Mouse (Mus musculus): ENCODE measurements at regions not wholly inside any gene's neighbourhood (a gene's known extent, or its start where the extent isn't known, plus 50 kb on each side); places are given as distances from the start of the nearest gene placed in this dataset.
A peak's percentile ranks its signal among the peaks of the same experiment; 100 is the strongest.

GRCm38 (mm10) chr9:71408946-71409345 is 76.8 kb downstream of the Polr2m start:
- Histone ChIP-seq H3K9ac (ENCODE audit: insufficient read depth, low read depth) (no peak overlapping the region), H3K27ac (ENCODE audit: insufficient read depth, low read depth) (no peak overlapping the region), H3K36me3 (replicated peaks in 1 of 2; ENCODE audit: control insufficient read depth in 1 of 2, insufficient read depth in 1 of 2, low read length in 1 of 2) (no peaks in the 10 kb centered on the region), H3K79me2 (replicated peaks; ENCODE audit: control insufficient read depth, extremely low read depth, insufficient read depth, poor library complexity, severe bottlenecking) (no peaks in the 10 kb centered on the region), H3K4me3 (replicated peaks in 1 of 3; ENCODE audit: low read depth in 2 of 3, low read length in 2 of 3, poor library complexity in 1 of 3) (no peak overlapping the region), H3K4me2 (ENCODE audit: insufficient read depth, low read depth, poor library complexity, severe bottlenecking) (no peak overlapping the region), H3K4me1 (ENCODE audit: control insufficient read depth in 1 of 2, insufficient read depth in 2 of 2) (peaks cover 2 to 9% of the 10 kb centered on the region in 2 experiments; a peak in 3 of 4 replicates), H3K9me3 (replicated peaks; ENCODE audit: low read length) (peaks cover 5% of the 10 kb centered on the region), H3K27me3 (replicated peaks) (no peaks in the 10 kb centered on the region)
- TF ChIP-seq SMC3 (IDR thresholded peaks at IDR 0.05; ENCODE audit: low read depth, low read length) = no peak
- no peak for TF ChIP-seq GABPA (IDR thresholded peaks at IDR 0.05; ENCODE audit: insufficient replicate concordance, low read depth, low read length)
- no peak for TF ChIP-seq TBP (conservative IDR thresholded peaks at IDR 0.05; ENCODE audit: low read depth, low read length)
- TF ChIP-seq NRF1 (IDR thresholded peaks at IDR 0.05; ENCODE audit: low read depth, low read length) = no peak
- TF ChIP-seq RCOR1 (conservative IDR thresholded peaks at IDR 0.05; ENCODE audit: low read depth, low read length) = no peak
- dilution Hi-C loops (cut with MboI; ENCODE audit: extremely low pct_ligation_motif_present, extremely low pct_unique_long_range_greater_than_20kb, low sequenced_read_pairs) = no loop called here
- in situ Hi-C loops (cut with MboI; ENCODE audit: low pct_ligation_motif_present, low pct_unique_long_range_greater_than_20kb, low sequenced_read_pairs) = no loop called here
- no peak for DNase-seq (ENCODE audit: extremely low read depth)

DNA sequence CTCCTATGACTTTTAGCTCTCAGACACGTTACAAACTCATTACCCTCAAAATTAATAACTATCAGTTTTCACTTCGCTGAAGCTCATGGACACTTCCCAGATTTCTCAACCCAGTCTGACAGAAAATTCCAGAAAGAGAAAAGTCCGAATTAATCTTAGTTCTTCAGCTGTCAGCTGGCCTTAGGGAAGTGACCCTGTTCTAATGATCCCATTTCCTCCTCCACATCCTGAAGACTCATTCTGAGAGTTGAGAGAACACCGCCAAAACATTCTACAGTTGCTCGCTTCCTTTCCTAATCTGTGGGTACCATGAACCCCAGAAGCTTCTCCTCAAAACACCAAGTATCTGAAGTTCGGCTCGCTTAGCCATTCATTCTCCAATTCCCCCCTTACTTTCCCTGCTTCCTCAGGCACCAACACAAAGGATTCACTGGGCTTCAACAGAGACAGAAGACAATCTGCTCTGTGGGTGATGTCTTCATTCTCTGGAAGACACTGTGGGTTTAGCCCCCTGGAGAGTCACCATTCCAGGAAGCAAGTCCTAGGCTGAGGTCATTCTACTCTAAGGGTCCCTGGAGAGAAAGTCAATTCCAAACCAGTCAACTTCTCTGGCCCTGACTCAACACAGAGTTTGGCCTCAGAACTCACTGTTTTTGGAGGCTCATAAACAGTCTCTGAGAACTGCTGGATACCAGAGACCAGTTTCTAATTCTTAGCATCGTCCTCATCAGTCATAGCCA is 81.2 kb downstream of the Polr2m start:
- in situ Hi-C loops (cut with MboI; ENCODE audit: low pct_ligation_motif_present, low pct_unique_long_range_greater_than_20kb, low sequenced_read_pairs) = no loop called here
- DNase-seq (ENCODE audit: extremely low read depth) = no peak
- Histone ChIP-seq H3K9me3 (replicated peaks; ENCODE audit: low read length) (no peaks in the 10 kb centered on the region), H3K27ac (ENCODE audit: insufficient read depth, low read depth) (no peak overlapping the region), H3K9ac (ENCODE audit: insufficient read depth, low read depth) (no peak overlapping the region), H3K4me2 (ENCODE audit: insufficient read depth, low read depth, poor library complexity, severe bottlenecking) (no peak overlapping the region), H3K27me3 (replicated peaks) (no peaks in the 10 kb centered on the region), H3K4me3 (replicated peaks in 1 of 3; ENCODE audit: low read depth in 2 of 3, low read length in 2 of 3, poor library complexity in 1 of 3) (no peak overlapping the region), H3K36me3 (replicated peaks in 1 of 2; ENCODE audit: control insufficient read depth in 1 of 2, insufficient read depth in 1 of 2, low read length in 1 of 2) (no peaks in the 10 kb centered on the region), H3K79me2 (replicated peaks; ENCODE audit: control insufficient read depth, extremely low read depth, insufficient read depth, poor library complexity, severe bottlenecking) (no peaks in the 10 kb centered on the region), H3K4me1 (ENCODE audit: control insufficient read depth in 1 of 2, insufficient read depth in 2 of 2) (peaks cover 8 to 20% of the 10 kb centered on the region in 2 experiments; a peak in 3 of 4 replicates)
- dilution Hi-C loops (cut with MboI; ENCODE audit: extremely low pct_ligation_motif_present, extremely low pct_unique_long_range_greater_than_20kb, low sequenced_read_pairs) = no loop called here
- TF ChIP-seq EP300 (IDR thresholded peaks at IDR 0.05; ENCODE audit: low read length) (peak; percentile 23; the same call in 1 of the 2 replicates), ETS1 (conservative IDR thresholded peaks at IDR 0.05; ENCODE audit: low read depth, low read length) (no peak)

DNA sequence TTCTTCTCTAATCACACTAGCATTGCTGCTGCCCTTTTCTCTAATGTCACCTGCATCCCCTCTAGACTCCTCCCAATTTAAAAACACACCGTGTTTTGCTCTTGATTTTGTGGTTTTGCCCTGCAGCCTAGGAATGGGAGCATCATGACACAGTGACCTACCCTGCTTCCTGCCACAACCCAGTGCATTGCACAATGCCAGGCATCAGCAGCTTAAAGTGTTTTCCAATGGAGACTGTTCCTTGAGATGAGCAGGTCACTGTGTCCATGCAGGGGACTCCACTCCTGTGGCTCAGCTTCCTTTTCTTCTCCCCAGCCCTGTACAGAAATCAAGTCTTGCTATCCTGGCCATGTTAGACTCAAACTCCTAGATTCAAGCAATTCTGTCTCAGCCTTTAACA is 84.1 kb downstream of the Polr2m start:
- dilution Hi-C loops (cut with MboI; ENCODE audit: extremely low pct_ligation_motif_present, extremely low pct_unique_long_range_greater_than_20kb, low sequenced_read_pairs) (no loop called here), in situ Hi-C loops (cut with MboI; ENCODE audit: low pct_ligation_motif_present, low pct_unique_long_range_greater_than_20kb, low sequenced_read_pairs) (no loop called here)
- Histone ChIP-seq H3K36me3 (replicated peaks in 1 of 2; ENCODE audit: control insufficient read depth in 1 of 2, insufficient read depth in 1 of 2, low read length in 1 of 2) (no peaks in the 10 kb centered on the region), H3K9ac (ENCODE audit: insufficient read depth, low read depth) (no peak overlapping the region), H3K4me1 (ENCODE audit: control insufficient read depth in 1 of 2, insufficient read depth in 2 of 2) (peaks cover 15 to 33% of the 10 kb centered on the region in 2 experiments; a peak in 3 of 4 replicates), H3K4me2 (ENCODE audit: insufficient read depth, low read depth, poor library complexity, severe bottlenecking) (no peak overlapping the region), H3K79me2 (replicated peaks; ENCODE audit: control insufficient read depth, extremely low read depth, insufficient read depth, poor library complexity, severe bottlenecking) (no peaks in the 10 kb centered on the region), H3K27me3 (replicated peaks) (no peaks in the 10 kb centered on the region), H3K27ac (ENCODE audit: insufficient read depth, low read depth) (no peak overlapping the region), H3K9me3 (replicated peaks; ENCODE audit: low read length) (no peaks in the 10 kb centered on the region), H3K4me3 (replicated peaks in 1 of 3; ENCODE audit: low read depth in 2 of 3, low read length in 2 of 3, poor library complexity in 1 of 3) (no peak overlapping the region)
- TF ChIP-seq ZNF384 (IDR thresholded peaks at IDR 0.05; ENCODE audit: low read depth, low read length) (no peak), TBP (conservative IDR thresholded peaks at IDR 0.05; ENCODE audit: low read depth, low read length) (no peak), IRF4 (IDR thresholded peaks at IDR 0.05; ENCODE audit: low read depth, low read length) (no peak), JUN (IDR thresholded peaks at IDR 0.05; ENCODE audit: insufficient read depth, low read depth, low read length) (no peak)
- DNase-seq (ENCODE audit: extremely low read depth) = no peak
